Mouse (Mus musculus): Measurements from ENCODE around the gene Hbq1a. TPM values are rescaled to one million over a fixed set of nuclear protein-coding genes. Genes with fewer than 3 reads are reported as not detected.
"Not testable (repeated sequence)": the region's sequence is repeated elsewhere in the genome, so short reads cannot be mapped to it uniquely, and the experiment has no call there.

The Hbq1a gene
- polyA plus RNA-seq (2016; fragmentation: Nextera tagmentation; extraction: Ambion mirVana), result not detected in 2 replicates

DNA sequence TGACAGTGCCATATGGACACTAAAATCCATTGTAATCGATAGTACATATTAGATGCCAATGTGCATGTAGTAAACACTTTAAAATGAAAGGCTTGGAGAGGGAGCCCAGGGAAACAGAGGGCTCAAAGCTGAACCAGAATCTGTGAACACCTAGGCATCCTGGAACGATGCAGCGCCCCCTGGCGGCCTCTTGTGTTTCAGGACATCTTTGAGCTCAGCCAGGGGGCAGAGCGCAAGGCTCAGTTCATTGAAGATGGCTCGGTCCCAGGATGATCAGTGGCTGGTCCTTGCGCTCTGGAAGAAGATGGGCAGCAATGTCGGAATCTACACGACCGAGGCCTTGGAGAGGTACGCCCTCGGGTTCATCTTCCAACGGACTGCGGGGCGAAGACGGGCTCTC, at the start of gene Hbq1a:
Gene Hbq1a (plus strand): TSS at position 205 of the 400 bp plus-strand sequence.
- DNase-seq (ENCODE audit: low spot score), result peak; percentile 64
- 6% methylated on average over 16 of the region's 16 CpGs for WGBS
- H3K27ac ChIP-seq; H3K36me3 ChIP-seq; H3K4me1 ChIP-seq (replicated peaks); H3K9me3 ChIP-seq: not testable (repeated sequence)
- Histone ChIP-seq H3K4me3 (peak within 1 kb of the TSS; percentile 32), H3K27me3 (ENCODE audit: insufficient read depth, poor library complexity, severe bottlenecking) (peaks cover 21% of the 10 kb centered on the region)

- Histone ChIP-seq H3K27ac (0 out of 2 replicates have a peak overlapping the region, but pooled peaks have one; percentile 30), H3K36me3 (peaks cover 96% of the 10 kb centered on the region), H3K9me3 (no peaks in the 10 kb centered on the region), H3K27me3 (ENCODE audit: insufficient read depth, poor library complexity, severe bottlenecking) (no peaks in the 10 kb centered on the region), H3K4me1 (replicated peaks) (no peaks in the 10 kb centered on the region), H3K4me3 (no peak overlapping the region)
- 93% methylated on average over 8 of the region's 8 CpGs for WGBS
- DNase-seq (ENCODE audit: low spot score), result no peak
Measured at GRCm38 (mm10) chr11:32250880-32251763, 48.7 kb upstream of the Hbq1a start.

- peaks cover 81% of the 10 kb centered on the region for H3K36me3 ChIP-seq
- no peaks in the 10 kb centered on the region for H3K4me1 ChIP-seq (replicated peaks)
- no peak overlapping the region for H3K27ac ChIP-seq
- no peaks in the 10 kb centered on the region for H3K9me3 ChIP-seq
- WGBS, result 91% methylated on average over 1 of the region's 1 CpGs
- no peak for DNase-seq (ENCODE audit: low spot score)
- H3K27me3 ChIP-seq (ENCODE audit: insufficient read depth, poor library complexity, severe bottlenecking), result no peaks in the 10 kb centered on the region
- no peak overlapping the region for H3K4me3 ChIP-seq
Measured at GRCm38 (mm10) chr11:32253121-32253520, 46.7 kb upstream of the Hbq1a start.

GRCm38 (mm10) chr11:32256146-32256545, 43.7 kb upstream of the Hbq1a start:
- 93% methylated on average over 1 of the region's 1 CpGs for WGBS
- no peak overlapping the region; the same call in 1 of the 2 replicates for H3K27ac ChIP-seq
- DNase-seq (ENCODE audit: low spot score), result no peak
- no peaks in the 10 kb centered on the region for H3K9me3 ChIP-seq
- H3K36me3 ChIP-seq, result peaks cover 67% of the 10 kb centered on the region
- no peaks in the 10 kb centered on the region for H3K27me3 ChIP-seq (ENCODE audit: insufficient read depth, poor library complexity, severe bottlenecking)
- H3K4me1 ChIP-seq (replicated peaks), result no peaks in the 10 kb centered on the region
- no peak overlapping the region for H3K4me3 ChIP-seq

GRCm38 (mm10) chr11:32256566-32256965, 43.3 kb upstream of the Hbq1a start:
- Histone ChIP-seq H3K36me3 (peaks cover 65% of the 10 kb centered on the region), H3K27me3 (ENCODE audit: insufficient read depth, poor library complexity, severe bottlenecking) (no peaks in the 10 kb centered on the region), H3K4me1 (replicated peaks) (no peaks in the 10 kb centered on the region), H3K9me3 (no peaks in the 10 kb centered on the region), H3K4me3 (no peak overlapping the region), H3K27ac (peak overlapping the region; percentile 46)
- WGBS, result 94% methylated on average over 3 of the region's 3 CpGs
- no peak for DNase-seq (ENCODE audit: low spot score)

- Histone ChIP-seq H3K4me1 (replicated peaks) (peaks cover 18% of the 10 kb centered on the region), H3K36me3 (peaks cover 31% of the 10 kb centered on the region), H3K4me3 (no peak overlapping the region), H3K27me3 (ENCODE audit: insufficient read depth, poor library complexity, severe bottlenecking) (no peaks in the 10 kb centered on the region), H3K27ac (0 out of 2 replicates have a peak overlapping the region, but pooled peaks have one; percentile 24), H3K9me3 (no peaks in the 10 kb centered on the region)
- 86% methylated on average over 10 of the region's 10 CpGs for WGBS
- no peak for DNase-seq (ENCODE audit: low spot score)
Measured at GRCm38 (mm10) chr11:32262674-32263415, 37.0 kb upstream of the Hbq1a start.

DNA sequence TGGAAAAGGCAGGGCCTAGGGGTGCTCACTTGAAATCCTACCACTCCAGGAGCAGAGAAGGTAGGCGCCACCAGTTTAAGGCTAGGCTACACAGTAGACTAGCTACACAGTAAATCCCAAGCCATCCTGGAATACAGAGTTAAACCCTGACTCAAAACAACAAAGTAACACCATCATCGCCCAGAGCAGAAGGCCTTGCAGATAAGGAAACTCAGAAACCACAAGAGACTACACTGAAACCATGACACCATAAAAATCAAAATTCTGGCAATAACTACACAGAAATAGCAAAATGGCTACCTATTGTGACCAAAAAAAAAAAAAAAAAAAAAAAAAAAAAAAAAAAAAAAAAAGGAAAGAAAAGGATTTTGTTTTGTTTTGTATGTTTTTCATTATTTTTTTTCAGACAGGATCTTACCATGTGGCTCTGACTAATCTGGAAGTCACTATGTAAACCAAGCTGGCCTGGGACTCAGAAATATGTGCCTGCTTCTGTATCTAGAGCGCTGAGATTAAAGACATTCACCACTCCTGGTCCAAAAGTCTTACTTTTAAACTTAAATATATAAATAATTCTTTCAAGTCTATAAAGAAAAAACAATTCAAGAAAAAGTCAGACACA, 34.6 kb upstream of the Hbq1a start:
- H3K4me1 ChIP-seq (replicated peaks), result peaks cover 24% of the 10 kb centered on the region
- H3K27me3 ChIP-seq (ENCODE audit: insufficient read depth, poor library complexity, severe bottlenecking), result no peaks in the 10 kb centered on the region
- no peak overlapping the region for H3K4me3 ChIP-seq
- peaks cover 26% of the 10 kb centered on the region for H3K36me3 ChIP-seq
- no peaks in the 10 kb centered on the region for H3K9me3 ChIP-seq
- no peak overlapping the region for H3K27ac ChIP-seq
- 90% methylated on average over 3 of the region's 3 CpGs for WGBS
- no peak for DNase-seq (ENCODE audit: low spot score)

- WGBS, result 94% methylated on average over 6 of the region's 6 CpGs
- Histone ChIP-seq H3K9me3 (no peaks in the 10 kb centered on the region), H3K4me3 (no peak overlapping the region)
Measured at GRCm38 (mm10) chr11:32266194-32266593, 33.7 kb upstream of the Hbq1a start.

DNA sequence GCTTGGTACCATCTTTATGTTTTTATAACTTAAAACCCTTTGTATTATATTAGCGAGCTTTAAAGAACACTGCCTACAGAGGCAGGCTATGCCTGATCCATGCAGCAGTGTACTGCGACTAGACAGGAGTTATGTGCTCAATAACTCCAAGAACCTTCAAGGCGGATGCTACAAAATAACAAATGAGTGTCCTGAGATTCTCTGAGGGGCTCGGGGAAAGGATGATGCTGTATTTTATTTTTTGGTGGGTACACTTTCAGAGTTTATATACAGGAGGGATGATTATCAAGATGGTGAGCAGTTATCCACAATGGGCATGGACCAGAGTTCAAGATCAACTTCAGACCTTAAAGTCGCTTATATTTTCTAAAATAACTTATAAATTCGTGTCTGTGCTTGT, 33.1 kb upstream of the Hbq1a start:
- H3K27me3 ChIP-seq (ENCODE audit: insufficient read depth, poor library complexity, severe bottlenecking), result no peaks in the 10 kb centered on the region
- H3K36me3 ChIP-seq, result peaks cover 12% of the 10 kb centered on the region
- H3K4me1 ChIP-seq (replicated peaks), result peaks cover 24% of the 10 kb centered on the region
- DNase-seq (ENCODE audit: low spot score), result no peak
- peak overlapping the region; percentile 93 for H3K4me3 ChIP-seq
- no peaks in the 10 kb centered on the region for H3K9me3 ChIP-seq
- 35% methylated on average over 6 of the region's 6 CpGs for WGBS
- H3K27ac ChIP-seq, result peak overlapping the region; percentile 99

More at GRCm38 (mm10) chr11:32266194-32266593, 33.7 kb upstream of the Hbq1a start:
- no peak for DNase-seq (ENCODE audit: low spot score)
- H3K4me1 ChIP-seq (replicated peaks), result peaks cover 24% of the 10 kb centered on the region
- H3K27me3 ChIP-seq (ENCODE audit: insufficient read depth, poor library complexity, severe bottlenecking), result no peaks in the 10 kb centered on the region
- H3K36me3 ChIP-seq, result peaks cover 16% of the 10 kb centered on the region
- peak overlapping the region; percentile 50; the same call in 1 of the 2 replicates for H3K27ac ChIP-seq

GRCm38 (mm10) chr11:32267188-32267884, 32.5 kb upstream of the Hbq1a start, which contains the start of gene Nprl3:
Gene Nprl3 (minus strand): TSS chr11:32267707.
- WGBS, result under 1% methylated on average over 54 of the region's 54 CpGs
- Histone ChIP-seq H3K27me3 (ENCODE audit: insufficient read depth, poor library complexity, severe bottlenecking) (no peaks in the 10 kb centered on the region), H3K4me1 (replicated peaks) (peaks cover 24% of the 10 kb centered on the region), H3K9me3 (no peaks in the 10 kb centered on the region), H3K27ac (peak within 1 kb of the TSS; percentile 99), H3K36me3 (peaks cover 6% of the 10 kb centered on the region), H3K4me3 (peak within 1 kb of the TSS; percentile 93)
- peak; percentile 95 for DNase-seq (ENCODE audit: low spot score)

- peak overlapping the region; percentile 93 for H3K4me3 ChIP-seq
- WGBS, result 28% methylated on average over 5 of the region's 5 CpGs
- H3K27me3 ChIP-seq (ENCODE audit: insufficient read depth, poor library complexity, severe bottlenecking), result no peaks in the 10 kb centered on the region
- peaks cover 19% of the 10 kb centered on the region for H3K4me1 ChIP-seq (replicated peaks)
- peak overlapping the region; percentile 99 for H3K27ac ChIP-seq
- no peaks in the 10 kb centered on the region for H3K9me3 ChIP-seq
- DNase-seq (ENCODE audit: low spot score), result no peak
- no peaks in the 10 kb centered on the region; the same call in 1 of the 2 replicates for H3K36me3 ChIP-seq
Measured at GRCm38 (mm10) chr11:32267964-32268363, 31.9 kb upstream of the Hbq1a start.

DNA sequence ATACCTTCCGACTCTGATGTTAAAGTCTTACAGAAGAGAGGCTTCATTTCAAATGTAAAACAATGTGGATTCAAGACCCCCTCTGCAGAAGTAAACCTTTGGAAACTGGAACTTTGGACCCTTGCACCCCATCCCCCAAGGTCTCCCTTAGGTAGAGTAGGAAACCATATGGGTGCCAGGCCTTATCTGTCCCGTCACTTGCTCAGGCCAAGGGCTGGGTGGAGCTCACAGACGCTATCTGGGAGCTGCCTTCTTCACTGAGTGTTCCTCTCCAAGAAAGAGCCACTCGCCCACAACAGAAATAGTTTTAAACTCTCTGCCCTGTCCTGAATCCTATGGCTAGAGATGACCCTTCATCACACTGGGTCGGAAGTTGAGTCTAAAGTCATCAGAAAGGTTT, 30.9 kb upstream of the Hbq1a start:
- Histone ChIP-seq H3K27ac (no peak overlapping the region), H3K4me1 (replicated peaks) (peaks cover 19% of the 10 kb centered on the region), H3K9me3 (no peaks in the 10 kb centered on the region), H3K4me3 (no peak overlapping the region), H3K36me3 (no peaks in the 10 kb centered on the region), H3K27me3 (ENCODE audit: insufficient read depth, poor library complexity, severe bottlenecking) (no peaks in the 10 kb centered on the region)
- 85% methylated on average over 5 of the region's 5 CpGs for WGBS
- DNase-seq (ENCODE audit: low spot score), result no peak

Data from hindbrain, embryonic 10.5 days (tissue).